Mouse (Mus musculus) liver, embryonic 13.5 days (tissue): ENCODE measurements around the gene Olfr996. TPM values are rescaled to one million over a fixed set of nuclear protein-coding genes. Genes with fewer than 3 reads are reported as not detected.
"Not testable (repeated sequence)": the region's sequence is repeated elsewhere in the genome, so short reads cannot be mapped to it uniquely, and the experiment has no call there.

Source experiments
- ATAC-seq: fragments of 200-750 bp; cut with Nextera tagmentation; 2 replicates; pipeline ENCODE4 v1.8.0; 2017; ENCODE audit warnings: low read depth, mild to moderate bottlenecking, moderate number of reproducible peaks, moderate library complexity
- DNase-seq: peaks from one replicate; pipeline ENCODE4 v3.0.0; 2022
- H3K27ac ChIP-seq: fragments of 300-500 bp; sonication (generic); 2 replicates; pipeline ENCODE4 v1.5.1; 2015; ENCODE audit warnings: moderate library complexity, mild to moderate bottlenecking, inconsistent platforms
- H3K27me3 ChIP-seq: fragments of 300-500 bp; sonication (generic); 2 replicates; pipeline ENCODE4 v1.6.1; 2015; ENCODE audit warnings: mild to moderate bottlenecking, inconsistent platforms
- H3K36me3 ChIP-seq: fragments of 300-500 bp; sonication (generic); 2 replicates; pipeline ENCODE4 v1.6.1; 2015; ENCODE audit warnings: mild to moderate bottlenecking, inconsistent platforms
- H3K4me1 ChIP-seq: fragments of 300-500 bp; sonication (generic); replicated peaks from 2 replicates; pipeline ENCODE4 v1.6.1; 2015; ENCODE audit warnings: inconsistent platforms
- H3K4me2 ChIP-seq: fragments of 300-500 bp; sonication (generic); 2 replicates; pipeline ENCODE4 v1.6.1; 2015; ENCODE audit warnings: inconsistent platforms, mild to moderate bottlenecking, moderate library complexity
- H3K4me3 ChIP-seq: fragments of 300-500 bp; sonication (generic); replicated peaks from 2 replicates; pipeline ENCODE4 v1.5.1; 2015; ENCODE audit warnings: mild to moderate bottlenecking, inconsistent platforms
- H3K9ac ChIP-seq: fragments of 300-500 bp; sonication (generic); 2 replicates; pipeline ENCODE4 v1.6.1; 2015; ENCODE audit warnings: mild to moderate bottlenecking, inconsistent platforms
- H3K9me3 ChIP-seq: fragments of 300-500 bp; sonication (generic); replicated peaks from 2 replicates; pipeline ENCODE4 v1.6.1; 2016; ENCODE audit warnings: inconsistent platforms
- WGBS: fragments of 180-500 bp; shearing (Covaris S2); methylation state at CpG from one replicate; pipeline ENCODE4 v1.1.7; 2015; ENCODE audit not compliant: insufficient replicate concordance; 5-methylcytosine and 5-hydroxymethylcytosine counted together
- polyA plus RNA-seq: library from polyadenylated mRNA; unstranded; fragments of >200 nt; fragmentation: Nextera tagmentation; extraction: Ambion mirVana; gene quantifications from 2 replicates; pipeline ENCODE4 v1.2.1, GENCODE M21; 2015

Olfr996 gene
- polyA plus RNA-seq = not detected in 2 replicates

DNA sequence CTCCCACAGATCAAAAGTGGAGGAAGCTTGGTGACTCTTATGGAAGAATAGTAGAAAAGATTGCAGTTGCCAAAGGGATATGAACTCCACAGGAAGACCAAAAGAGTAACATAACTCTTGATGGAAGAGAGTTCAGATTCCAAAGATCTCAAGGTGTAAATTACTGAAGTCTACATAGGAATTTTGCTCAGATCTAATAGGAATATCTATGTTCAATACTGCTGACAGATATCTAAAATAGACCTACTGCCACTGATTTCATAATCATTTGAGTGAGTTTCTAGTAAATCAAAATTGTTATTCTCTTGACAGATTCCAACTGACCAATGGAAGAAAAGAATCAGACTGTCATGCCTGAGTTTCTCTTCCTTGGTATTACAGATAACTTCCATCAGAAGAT, at the start of gene Olfr996:
TSS of gene Olfr996 (plus strand) at position 301 of the 400 bp plus-strand sequence.
- H3K9ac ChIP-seq = no peak within 1 kb of the TSS
- ATAC-seq = no peak
- no peaks in the 10 kb centered on the region for H3K36me3 ChIP-seq
- H3K9me3 ChIP-seq = no peaks in the 10 kb centered on the region
- H3K4me1 ChIP-seq = no peaks in the 10 kb centered on the region
- H3K27me3 ChIP-seq = no peaks in the 10 kb centered on the region
- no peak within 1 kb of the TSS for H3K4me3 ChIP-seq
- H3K4me2 ChIP-seq = no peak within 1 kb of the TSS
- no peak for DNase-seq
- no peak within 1 kb of the TSS for H3K27ac ChIP-seq

DNA sequence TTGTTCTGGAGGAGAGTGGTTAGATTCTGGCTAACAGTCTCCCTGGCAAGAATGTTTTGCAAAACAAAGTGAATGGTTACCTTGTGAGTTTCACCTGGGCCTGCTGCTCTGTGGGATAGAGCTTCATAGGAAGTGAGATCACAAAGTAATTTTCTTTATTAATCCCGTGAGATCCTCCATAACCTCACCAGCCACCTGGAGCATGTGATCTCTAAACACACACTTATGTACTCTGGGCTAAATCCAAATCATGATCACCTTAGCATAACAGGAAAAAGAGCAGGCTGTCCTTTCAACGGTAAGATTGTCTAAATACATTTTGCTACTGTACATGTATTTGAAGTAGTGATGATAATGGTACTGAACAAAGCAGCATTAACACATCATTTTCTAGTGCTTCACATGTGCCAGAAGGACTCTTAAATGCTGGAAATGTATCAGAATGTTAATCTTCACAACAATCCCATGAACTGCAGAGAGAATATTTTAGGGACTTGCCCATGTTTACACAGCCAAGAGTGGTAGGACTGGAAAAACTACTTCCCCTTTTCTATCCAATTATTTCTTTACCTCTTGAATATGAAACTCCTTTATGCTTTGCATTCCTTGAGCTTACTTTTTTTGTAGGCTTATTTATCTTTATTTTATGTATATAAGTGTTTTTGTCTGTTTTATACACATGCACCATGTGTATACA, 46.8 kb upstream of the Olfr996 start:
- Histone ChIP-seq H3K4me2 (no peak overlapping the region), H3K27me3 (no peaks in the 10 kb centered on the region), H3K27ac (no peak overlapping the region), H3K9ac (no peak overlapping the region), H3K36me3 (no peaks in the 10 kb centered on the region), H3K9me3 (no peaks in the 10 kb centered on the region), H3K4me3 (no peak overlapping the region), H3K4me1 (no peaks in the 10 kb centered on the region)
- 54% methylated on average over 2 of the region's 2 CpGs for WGBS
- no peak for ATAC-seq
- no peak for DNase-seq

DNA sequence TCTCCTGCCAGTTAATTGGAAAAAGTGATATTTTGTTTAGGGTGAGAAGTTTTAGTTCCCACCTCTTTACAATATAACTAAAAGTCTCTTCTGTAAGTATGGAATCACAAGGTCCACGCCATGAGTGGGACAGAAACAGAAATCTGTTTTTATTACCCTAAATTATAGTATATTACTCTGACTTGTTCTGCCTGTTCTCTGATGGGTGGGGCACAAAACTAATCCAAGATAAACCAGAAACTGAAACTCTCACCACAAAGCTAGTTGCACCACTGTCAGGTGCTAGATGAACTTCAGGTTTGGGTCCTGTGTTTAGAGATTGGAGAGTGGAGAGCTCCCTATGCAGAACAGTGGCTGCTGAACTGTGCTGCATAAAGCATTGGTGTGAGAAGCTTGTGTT, 45.1 kb upstream of the Olfr996 start:
- Histone ChIP-seq H3K4me3 (no peak overlapping the region), H3K4me2 (no peak overlapping the region), H3K36me3 (no peaks in the 10 kb centered on the region), H3K9ac (no peak overlapping the region), H3K27ac (no peak overlapping the region), H3K27me3 (no peaks in the 10 kb centered on the region), H3K4me1 (no peaks in the 10 kb centered on the region), H3K9me3 (no peaks in the 10 kb centered on the region)
- ATAC-seq (no peak), DNase-seq (no peak)
- 51% methylated on average over 1 of the region's 1 CpGs for WGBS

DNA sequence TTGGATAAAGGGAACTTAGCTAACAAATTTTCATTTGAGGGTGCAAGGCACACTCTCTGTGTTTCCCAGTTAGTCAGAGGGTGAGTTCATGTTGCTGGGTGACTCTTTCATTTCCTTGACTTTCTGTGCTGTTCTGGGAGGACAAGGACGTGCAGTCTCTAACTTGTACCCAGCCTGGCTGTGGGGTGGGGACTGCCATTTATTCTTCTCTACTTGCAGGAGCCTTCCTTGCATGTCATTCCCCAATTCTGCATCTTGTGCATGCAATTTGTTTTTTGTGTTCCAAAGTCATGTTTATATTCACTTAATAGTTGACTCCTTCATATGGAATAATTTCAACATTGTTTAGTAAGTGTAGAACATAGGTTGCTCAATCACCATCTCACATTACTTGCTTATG, 24.2 kb upstream of the Olfr996 start:
- H3K27me3 ChIP-seq = no peaks in the 10 kb centered on the region
- 45% methylated on average over 1 of the region's 1 CpGs for WGBS
- no peak overlapping the region for H3K27ac ChIP-seq
- no peak for ATAC-seq
- no peaks in the 10 kb centered on the region for H3K4me1 ChIP-seq
- H3K9ac ChIP-seq = no peak overlapping the region
- H3K36me3 ChIP-seq = no peaks in the 10 kb centered on the region
- no peak overlapping the region for H3K4me3 ChIP-seq
- no peak overlapping the region for H3K4me2 ChIP-seq
- no peaks in the 10 kb centered on the region for H3K9me3 ChIP-seq
- no peak for DNase-seq

DNA sequence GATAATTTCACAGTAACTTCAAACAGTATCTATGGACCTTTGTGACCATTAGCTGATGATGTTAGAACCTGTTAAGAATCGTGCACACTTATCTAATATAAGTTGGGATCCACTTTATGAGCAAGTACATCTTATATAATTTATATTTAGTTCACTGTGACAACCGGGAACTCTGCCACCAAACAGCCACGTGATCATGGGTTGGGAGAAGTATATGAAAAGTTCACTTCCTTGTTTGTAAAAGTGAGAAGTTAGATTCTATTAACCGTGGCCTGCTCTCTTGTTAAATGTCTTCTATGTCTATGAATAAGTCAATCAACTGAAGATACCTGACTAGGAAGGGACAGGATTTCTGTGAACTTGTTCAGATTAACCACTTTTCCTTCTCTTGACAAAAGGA, 18.8 kb upstream of the Olfr996 start:
- Histone ChIP-seq H3K27ac (no peak overlapping the region), H3K9me3 (no peaks in the 10 kb centered on the region), H3K27me3 (no peaks in the 10 kb centered on the region), H3K36me3 (no peaks in the 10 kb centered on the region), H3K9ac (no peak overlapping the region), H3K4me2 (no peak overlapping the region), H3K4me3 (no peak overlapping the region), H3K4me1 (no peaks in the 10 kb centered on the region)
- DNase-seq (no peak), ATAC-seq (no peak)
- 26% methylated on average over 4 of the region's 4 CpGs for WGBS

DNA sequence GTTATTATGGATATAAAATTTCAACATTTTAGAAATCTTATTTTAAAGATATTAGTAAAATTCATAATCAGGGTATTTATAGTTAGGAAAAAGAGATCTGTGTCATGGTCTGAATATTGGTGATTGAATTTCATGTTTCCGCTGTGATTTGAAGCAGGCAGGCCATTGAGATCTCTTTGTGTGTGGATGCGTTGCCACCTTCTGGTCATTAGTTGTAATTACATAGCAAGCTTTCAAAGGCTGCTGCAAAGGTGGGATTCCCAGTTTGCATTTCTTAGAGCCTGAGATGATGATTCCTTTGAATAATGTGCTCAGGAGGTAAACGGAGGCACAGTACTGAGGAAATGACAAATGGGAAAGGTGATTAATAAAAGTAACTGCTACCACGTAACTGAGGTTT, 17.8 kb upstream of the Olfr996 start:
- DNase-seq = no peak

DNA sequence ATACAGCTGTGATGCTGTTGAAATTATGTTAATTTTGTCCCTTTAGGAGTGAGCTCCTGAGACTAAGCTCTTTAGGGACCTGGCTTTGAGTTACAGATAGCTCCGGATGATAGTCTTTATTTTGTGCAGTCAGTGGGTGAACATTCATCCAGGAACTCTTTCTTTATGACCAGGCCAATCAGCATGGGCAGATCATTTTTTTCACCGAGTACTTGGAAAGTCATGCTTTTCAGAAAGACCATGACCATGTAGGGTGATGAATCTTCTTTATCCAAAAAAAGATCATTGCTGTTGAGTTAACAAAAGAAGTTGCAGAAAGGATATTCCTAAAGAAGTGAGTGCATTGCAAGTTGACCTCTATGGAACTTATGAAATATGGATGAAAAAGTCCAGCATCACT, 9.6 kb downstream of the Olfr996 start, which contains the start of gene Olfr998:
TSS of gene Olfr998 (plus strand) at position 301 of the 400 bp plus-strand sequence.
- 56% methylated on average over 2 of the region's 2 CpGs for WGBS
- H3K9me3 ChIP-seq, ATAC-seq: not testable (repeated sequence)

More for the DNA sequence above, 17.8 kb upstream of the Olfr996 start:
- Histone ChIP-seq H3K4me2 (no peak overlapping the region), H3K27me3 (no peaks in the 10 kb centered on the region), H3K27ac (no peak overlapping the region), H3K36me3 (no peaks in the 10 kb centered on the region), H3K4me1 (no peaks in the 10 kb centered on the region), H3K4me3 (no peak overlapping the region), H3K9me3 (no peaks in the 10 kb centered on the region), H3K9ac (no peak overlapping the region)
- ATAC-seq = no peak
- WGBS = 26% methylated on average over 4 of the region's 4 CpGs

DNA sequence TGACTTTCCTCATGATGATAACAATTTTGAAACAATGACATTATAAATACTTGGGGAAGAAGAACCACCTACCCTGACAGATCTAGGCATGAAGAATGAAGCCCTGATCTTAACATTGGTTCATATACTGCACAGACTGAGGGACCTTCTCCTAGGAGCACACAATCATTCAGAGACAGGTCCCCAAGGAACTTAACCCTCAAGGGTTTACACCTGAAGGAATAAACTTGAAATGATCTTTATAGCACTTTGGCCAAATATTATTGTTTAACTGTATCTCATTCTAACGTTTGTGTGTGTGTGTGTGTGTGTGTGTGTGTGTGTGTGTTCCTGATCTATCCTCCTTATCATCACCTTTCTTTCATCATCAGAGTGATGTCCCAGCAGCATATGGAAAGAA, 32.8 kb downstream of the Olfr996 start, which contains the start of gene Olfr1000:
TSS of gene Olfr1000 (minus strand) at position 101 of the 400 bp plus-strand sequence.
- H3K36me3 ChIP-seq = no peaks in the 10 kb centered on the region
- H3K4me3 ChIP-seq = no peak within 1 kb of the TSS
- no peak within 1 kb of the TSS for H3K9ac ChIP-seq
- no peaks in the 10 kb centered on the region for H3K27me3 ChIP-seq
- no peaks in the 10 kb centered on the region for H3K9me3 ChIP-seq
- no peaks in the 10 kb centered on the region for H3K4me1 ChIP-seq
- H3K27ac ChIP-seq = no peak within 1 kb of the TSS
- WGBS = 65% methylated on average over 1 of the region's 1 CpGs
- ATAC-seq = no peak
- no peak for DNase-seq
- H3K4me2 ChIP-seq = no peak within 1 kb of the TSS

More for the DNA sequence above, 9.6 kb downstream of the Olfr996 start, which contains the start of gene Olfr998:
- H3K9ac ChIP-seq, DNase-seq, H3K4me1 ChIP-seq, H3K36me3 ChIP-seq, H3K4me2 ChIP-seq, H3K27me3 ChIP-seq, H3K4me3 ChIP-seq, H3K27ac ChIP-seq: not testable (repeated sequence)

Other genes with a start within 250 kb of the Olfr996 start
- gene Olfr987, start 239.9 kb upstream of the Olfr996 start, polyA plus RNA-seq = not detected in 2 replicates
- not detected in 2 replicates for gene Olfr988, start 216.0 kb upstream of the Olfr996 start, polyA plus RNA-seq
- not detected in 2 replicates for gene Olfr992, start 169.7 kb upstream of the Olfr996 start, polyA plus RNA-seq
- gene Olfr993, start 164.3 kb upstream of the Olfr996 start, polyA plus RNA-seq = not detected in 2 replicates
- not detected in 2 replicates for gene Olfr994, start 142.8 kb upstream of the Olfr996 start, polyA plus RNA-seq
- gene Olfr995, start 135.6 kb upstream of the Olfr996 start, polyA plus RNA-seq = not detected in 2 replicates
- not detected in 2 replicates for gene 4833423E24Rik, start 60.2 kb upstream of the Olfr996 start, polyA plus RNA-seq
- not detected in 2 replicates for gene Olfr998, start 9.7 kb downstream of the Olfr996 start, polyA plus RNA-seq
- not detected in 2 replicates for gene Olfr1000, start 32.7 kb downstream of the Olfr996 start, polyA plus RNA-seq
- gene Olfr1002, start 71.5 kb downstream of the Olfr996 start, polyA plus RNA-seq = not detected in 2 replicates
- gene Olfr154, start 85.2 kb downstream of the Olfr996 start, polyA plus RNA-seq = not detected in 2 replicates
- not detected in 2 replicates for gene Olfr1006, start 99.6 kb downstream of the Olfr996 start, polyA plus RNA-seq
- not detected in 2 replicates for gene Olfr1008, start 110.2 kb downstream of the Olfr996 start, polyA plus RNA-seq
- gene Olfr1009, start 136.2 kb downstream of the Olfr996 start, polyA plus RNA-seq = not detected in 2 replicates
- gene Olfr1012, start 183.6 kb downstream of the Olfr996 start, polyA plus RNA-seq = not detected in 2 replicates
- not detected in 2 replicates for gene Olfr1013, start 187.9 kb downstream of the Olfr996 start, polyA plus RNA-seq
- gene Olfr1014, start 193.5 kb downstream of the Olfr996 start, polyA plus RNA-seq = not detected in 2 replicates
- not detected in 2 replicates for gene Olfr1015, start 202.8 kb downstream of the Olfr996 start, polyA plus RNA-seq
- not detected in 2 replicates for gene Olfr1016, start 223.3 kb downstream of the Olfr996 start, polyA plus RNA-seq
- gene Olfr1018, start 239.3 kb downstream of the Olfr996 start, polyA plus RNA-seq = not detected in 2 replicates